Mouse (Mus musculus) ES-CJ7 (cell line): ENCODE results near the gene Ganc.

Source experiments
- DNase-seq: peaks from one replicate; pipeline ENCODE4 v3.0.0; 2011; ENCODE audit warnings: low read depth, low spot score

Gene Ganc

GRCm38 (mm10) chr2:120450724-120451123, 47.0 kb downstream of the Ganc start:
- DNase-seq = no peak

DNA sequence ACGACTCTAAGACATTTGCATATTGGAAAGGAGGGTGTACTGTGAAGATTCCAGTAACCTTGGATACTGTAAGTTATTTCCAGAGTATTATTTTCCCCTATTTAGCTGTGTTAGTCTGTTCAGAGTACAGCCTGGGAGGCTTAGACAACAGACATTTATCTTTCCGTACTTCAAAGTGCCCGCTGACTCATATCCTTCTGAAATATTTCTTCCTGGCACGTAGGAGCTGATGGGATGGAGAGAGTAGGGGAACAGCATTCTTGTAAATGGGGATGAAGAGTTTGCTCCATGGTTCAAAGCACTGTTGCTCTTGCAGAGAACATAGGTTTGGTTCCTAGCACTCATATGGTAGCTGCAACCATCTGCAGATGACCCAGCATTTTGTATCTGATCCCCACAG, 48.9 kb downstream of the Ganc start:
- DNase-seq = no peak

DNA sequence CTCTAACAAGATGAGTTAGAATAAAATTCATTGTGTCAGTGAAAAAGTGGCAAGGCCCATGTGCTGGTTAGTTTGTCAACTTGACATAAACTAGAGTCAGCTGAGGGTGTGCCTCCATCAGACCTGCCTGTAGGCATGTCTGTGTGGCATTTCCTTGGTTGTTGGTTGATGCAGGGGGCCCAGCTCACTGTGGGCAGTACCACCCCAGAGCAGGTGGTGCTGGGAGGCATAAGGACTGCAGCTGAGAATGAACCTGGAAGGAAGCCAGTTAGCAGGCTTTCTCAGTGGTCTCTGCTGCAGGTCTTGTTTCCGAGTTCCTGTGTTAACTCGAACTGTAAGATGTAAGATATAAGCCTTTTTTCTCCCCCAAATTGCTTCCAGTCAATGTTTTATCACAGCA, 51.3 kb downstream of the Ganc start:
- no peak for DNase-seq

GRCm38 (mm10) chr2:120455719-120456118, 52.0 kb downstream of the Ganc start, which contains the start of gene Capn3:
Capn3 (plus strand) TSS chr2:120456019.
- no peak for DNase-seq

DNA sequence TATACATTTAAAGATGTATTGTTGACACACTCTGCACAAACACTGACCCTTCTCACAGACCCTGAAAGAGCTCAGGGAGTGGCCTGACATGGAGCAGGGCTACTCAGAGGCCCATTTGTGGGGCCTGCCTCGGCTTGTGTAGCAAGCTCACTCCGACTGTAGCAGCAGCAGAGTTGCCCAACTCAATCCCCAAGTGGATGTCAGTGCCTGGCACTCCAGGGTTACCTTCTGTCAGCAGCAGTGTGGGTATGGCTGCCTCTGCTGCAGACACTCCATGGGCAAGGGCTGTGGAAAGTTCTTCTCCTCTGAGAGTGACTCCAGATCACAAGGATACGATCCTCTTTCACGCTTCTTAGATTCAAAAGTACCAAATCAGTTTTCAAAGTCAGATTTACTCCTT, 56.5 kb downstream of the Ganc start:
- DNase-seq = no peak

DNA sequence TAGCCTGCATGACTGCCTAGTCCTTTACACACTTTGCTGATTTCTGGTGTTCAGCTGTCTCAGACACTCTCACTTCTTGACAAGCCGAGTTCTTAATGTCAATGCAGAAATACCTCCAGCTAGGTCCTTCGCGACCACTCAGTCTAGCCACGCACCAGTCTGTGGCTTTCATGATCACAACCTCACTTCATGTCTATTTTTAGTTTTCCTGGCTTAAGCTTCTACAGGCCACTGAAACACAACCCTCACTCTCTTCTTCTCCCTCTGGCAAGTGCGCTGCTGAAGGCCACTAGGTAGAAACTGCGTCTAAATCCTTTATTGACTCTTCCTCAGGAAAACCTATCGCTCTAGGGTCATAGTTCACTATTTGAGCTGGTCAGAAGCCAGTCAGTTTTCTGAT, 59.6 kb downstream of the Ganc start:
- DNase-seq = no peak

DNA sequence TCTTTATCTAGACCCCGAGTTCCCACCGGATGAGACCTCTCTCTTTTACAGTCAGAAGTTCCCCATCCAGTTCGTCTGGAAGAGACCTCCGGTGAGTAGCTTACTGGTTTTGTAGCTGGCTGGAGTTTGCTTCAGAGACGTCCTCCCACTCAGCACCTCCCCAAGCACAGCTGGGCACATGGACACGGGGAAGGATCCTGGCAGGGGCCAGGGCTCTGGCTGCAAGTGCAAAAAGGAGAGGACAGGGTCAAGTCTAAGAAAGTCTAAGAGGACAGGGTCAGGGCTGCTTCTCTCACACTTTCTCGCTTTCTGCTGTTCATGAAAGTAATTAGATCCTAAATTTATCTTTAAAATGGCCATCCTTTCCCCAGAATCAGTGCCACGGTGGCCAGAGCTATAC, 60.4 kb downstream of the Ganc start:
- DNase-seq = no peak

GRCm38 (mm10) chr2:120464732-120465396, 61.2 kb downstream of the Ganc start:
- no peak for DNase-seq

DNA sequence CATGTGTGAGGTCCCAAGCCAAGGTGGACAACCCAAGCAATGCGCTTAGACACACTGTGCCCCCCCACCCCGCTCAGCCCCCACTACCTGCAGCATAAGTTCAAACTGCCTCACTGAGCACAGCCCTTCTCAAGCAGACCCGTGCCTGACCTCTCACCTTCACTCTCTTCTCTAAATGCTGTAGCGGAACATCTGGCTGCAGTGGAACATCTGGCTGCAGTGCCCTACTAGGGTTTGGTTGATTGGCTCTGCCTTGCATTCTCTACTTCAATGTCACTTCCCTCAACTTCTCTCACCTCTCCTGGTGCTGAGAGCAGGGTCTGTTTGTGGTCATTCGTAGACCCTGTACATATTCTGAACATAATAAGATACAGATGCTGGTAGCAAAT, 61.7 kb downstream of the Ganc start:
- DNase-seq = no peak

DNA sequence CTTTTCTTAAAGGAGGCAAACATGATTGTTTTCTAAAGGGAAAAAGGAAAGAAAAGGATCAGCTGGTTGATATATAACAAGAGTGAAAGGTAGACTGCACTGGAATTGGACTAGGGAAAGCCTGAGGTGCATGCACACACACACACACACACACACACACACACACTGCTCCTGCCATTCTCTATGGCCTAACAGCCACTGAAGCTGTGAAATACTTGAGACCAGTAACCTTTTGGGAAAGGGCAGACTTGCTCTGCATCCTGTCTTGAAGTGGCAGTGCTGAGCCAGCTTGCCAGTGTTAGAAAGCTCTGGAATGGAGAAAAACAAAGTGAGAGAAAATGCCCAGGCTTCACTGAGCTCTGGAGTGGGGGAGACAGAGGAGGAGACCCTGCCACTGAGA, 64.3 kb downstream of the Ganc start:
- no peak for DNase-seq

DNA sequence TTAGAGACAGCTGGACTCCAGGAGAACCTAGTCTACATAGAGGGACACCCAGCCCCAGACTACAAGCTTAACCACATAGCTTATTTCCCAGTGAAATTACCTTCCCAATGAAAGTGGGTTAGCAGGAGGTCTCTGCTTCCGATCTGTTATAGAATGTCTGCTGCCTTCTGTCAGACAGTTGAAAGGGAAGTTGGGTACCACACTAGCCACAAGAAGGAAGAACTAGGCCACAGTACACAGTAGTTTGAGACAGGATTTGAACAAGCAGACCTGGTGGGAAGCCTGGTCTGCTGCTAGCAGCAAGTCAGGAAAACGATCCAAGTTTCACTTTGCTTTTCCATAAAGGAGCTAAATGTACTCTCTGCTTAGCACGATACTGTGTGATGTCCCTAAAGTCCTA, 65.5 kb downstream of the Ganc start:
- DNase-seq = no peak

DNA sequence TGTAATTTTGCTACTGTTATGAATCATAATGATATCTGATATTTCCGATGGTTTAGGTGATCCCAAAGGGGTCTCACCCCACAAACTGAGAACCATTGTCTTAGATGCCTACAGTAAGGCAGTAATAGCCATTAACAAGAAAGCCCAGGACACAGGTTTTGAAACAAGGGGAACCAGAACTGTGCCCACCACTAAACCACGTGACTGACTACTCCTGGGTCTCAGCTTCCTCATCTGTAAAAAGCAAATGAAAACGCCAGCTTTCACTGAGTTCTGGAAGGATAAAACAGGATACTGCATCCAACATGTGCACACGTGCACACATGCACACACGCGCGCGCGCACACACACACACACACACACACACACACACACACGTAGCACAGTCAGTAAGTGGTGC, 66.0 kb downstream of the Ganc start:
- no peak for DNase-seq

DNA sequence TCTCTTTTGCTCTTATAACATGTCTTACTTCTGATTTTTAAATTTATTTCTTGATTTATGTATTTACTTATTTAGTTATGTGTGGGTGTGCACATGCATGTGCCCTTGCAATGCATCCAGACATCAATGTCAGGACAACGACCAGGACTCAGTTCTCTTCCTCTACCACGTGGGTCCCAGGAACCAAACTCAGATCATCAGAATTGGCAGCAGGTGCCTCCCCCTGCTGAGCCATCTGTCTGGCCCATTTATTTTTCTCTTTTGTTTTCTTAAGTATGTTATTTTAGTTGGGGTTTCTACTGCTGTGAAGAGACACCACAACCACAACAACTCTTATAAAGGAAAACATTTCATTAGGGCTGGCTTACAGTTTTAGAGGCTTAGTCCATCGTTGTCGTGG, 67.2 kb downstream of the Ganc start:
- DNase-seq = no peak

- DNase-seq = peak; percentile 38
Measured at GRCm38 (mm10) chr2:120476277-120477087, 72.8 kb downstream of the Ganc start.

- peak; percentile 82 for DNase-seq
Measured at GRCm38 (mm10) chr2:120478600-120478999, 74.9 kb downstream of the Ganc start.

DNA sequence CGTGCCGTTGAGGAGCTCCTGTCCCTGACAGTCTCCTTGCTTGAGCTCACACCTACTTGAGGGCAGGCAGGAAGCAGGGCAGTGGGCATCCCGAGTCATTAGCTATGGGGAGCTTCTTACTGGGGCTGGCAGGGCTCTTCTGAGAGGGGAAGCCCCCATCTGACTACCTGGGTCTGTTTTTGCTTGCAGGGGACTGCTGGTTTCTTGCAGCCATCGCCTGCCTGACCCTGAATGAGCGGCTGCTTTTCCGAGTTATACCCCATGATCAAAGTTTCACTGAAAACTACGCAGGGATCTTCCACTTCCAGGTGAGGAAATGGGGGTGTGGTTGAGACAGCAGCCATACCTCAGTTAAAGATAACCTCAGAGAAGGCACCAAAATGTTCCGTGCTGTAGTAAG, 78.2 kb downstream of the Ganc start:
- no peak for DNase-seq

- DNase-seq = no peak
Measured at GRCm38 (mm10) chr2:120482506-120483389, 79.1 kb downstream of the Ganc start.

GRCm38 (mm10) chr2:120484241-120484640, 80.5 kb downstream of the Ganc start:
- DNase-seq = no peak

GRCm38 (mm10) chr2:120493254-120493653, 89.6 kb downstream of the Ganc start:
- DNase-seq = no peak

DNA sequence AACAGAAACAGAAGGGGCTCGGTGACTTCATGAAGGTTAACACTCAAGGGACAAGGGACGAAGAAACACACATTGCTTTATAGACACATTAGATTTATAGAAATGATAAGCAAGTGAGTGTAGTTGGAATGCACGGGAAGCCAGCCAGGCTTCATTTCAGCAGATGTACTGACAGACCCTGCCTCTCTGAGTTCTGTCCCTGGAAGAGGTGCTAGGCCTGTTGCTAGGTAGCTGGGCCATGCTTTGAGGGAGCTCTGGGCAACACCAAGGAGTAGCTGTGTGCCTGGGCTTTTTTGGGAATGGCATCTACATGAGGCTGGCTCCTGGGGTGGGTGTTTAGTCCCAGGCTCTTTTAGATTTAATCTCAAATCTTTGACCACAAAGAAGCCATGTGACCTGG, 92.8 kb downstream of the Ganc start:
- DNase-seq = no peak

DNA sequence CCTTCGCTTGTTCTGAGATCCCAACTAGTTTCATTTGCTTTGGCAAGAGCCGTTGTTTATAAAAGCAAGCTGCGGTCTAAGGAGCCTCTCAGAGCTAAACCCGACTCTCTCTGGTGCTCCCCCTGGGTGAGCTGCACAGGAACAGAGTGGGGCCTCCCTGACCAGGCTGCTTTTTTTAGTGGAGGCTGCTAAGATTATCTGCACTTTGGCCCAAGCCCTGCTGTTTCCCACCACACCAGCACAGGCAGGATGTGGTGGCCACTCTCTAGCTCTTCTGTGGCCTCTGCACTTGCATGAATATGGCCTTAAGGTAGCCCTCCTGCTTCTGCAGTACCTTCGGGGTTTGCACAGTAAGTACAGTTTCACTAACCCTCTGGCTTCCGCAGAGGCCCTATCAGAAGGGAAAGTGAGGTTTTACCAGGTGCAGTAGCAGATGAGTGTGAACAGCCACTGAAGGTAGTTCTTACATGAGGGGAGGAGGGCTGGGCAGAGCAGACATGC, 96.3 kb downstream of the Ganc start:
- DNase-seq = no peak
